Mouse (Mus musculus) testis, adult 2 months (tissue): Measurements from ENCODE around the gene Dync2li1.

Experiments
- CTCF ChIP-seq: fragments of 200-500 bp; IDR thresholded peaks from 2 replicates; pipeline ENCODE4 v1.5.1; 2012; ENCODE audit warnings: low read depth, mild to moderate bottlenecking, inconsistent platforms, low read length, moderate library complexity; ENCODE audit not compliant: control insufficient read depth, insufficient read depth, insufficient replicate concordance
- POLR2A ChIP-seq: fragments of 200-500 bp; IDR thresholded peaks from 2 replicates; pipeline ENCODE4 v1.6.1; 2012; ENCODE audit warnings: low read depth, mild to moderate bottlenecking, inconsistent platforms, low read length, moderate library complexity; ENCODE audit not compliant: control insufficient read depth

GRCm38 (mm10) chr17:84608606-84609005, 17.7 kb upstream of the Dync2li1 start:
- no peak for TF ChIP-seq POLR2A
- no peak for TF ChIP-seq CTCF
